Mouse (Mus musculus) liver, adult 2 months (tissue): ENCODE data around the gene Cntn3. TPM values are rescaled to one million over a fixed set of nuclear protein-coding genes. Genes with fewer than 3 reads are reported as not detected.

ENCODE experiments used
- DNase-seq: peaks from one replicate; pipeline ENCODE4 v3.0.0-alpha.2; 2011; ENCODE audit warnings: low read depth, low spot score; ENCODE audit errors: extremely low read depth
- H3K27ac ChIP-seq: fragments of 200-500 bp; replicated peaks from 2 replicates; pipeline ENCODE4 v1.5.1; 2012; ENCODE audit warnings: low read depth, mild to moderate bottlenecking, control low read depth, inconsistent platforms, low read length; ENCODE audit not compliant: insufficient read depth
- H3K27me3 ChIP-seq: fragments of 200-500 bp; 2 replicates; pipeline ENCODE4 v1.6.1; 2012; ENCODE audit warnings: mild to moderate bottlenecking, moderate library complexity, low read length, inconsistent platforms; ENCODE audit not compliant: control insufficient read depth, insufficient read depth
- H3K36me3 ChIP-seq: fragments of 200-500 bp; 2 replicates; pipeline ENCODE4 v1.6.1; 2012; ENCODE audit warnings: low read length, inconsistent platforms; ENCODE audit not compliant: control insufficient read depth, insufficient read depth
- H3K4me1 ChIP-seq: fragments of 200-500 bp; 2 replicates; pipeline ENCODE4 v1.6.1; 2011; ENCODE audit warnings: low read length; ENCODE audit not compliant: control insufficient read depth, insufficient read depth
- H3K4me3 ChIP-seq: fragments of 200-500 bp; 2 replicates; pipeline ENCODE4 v1.5.1; 2011; ENCODE audit warnings: low read depth, mild to moderate bottlenecking, control low read depth, low read length, moderate library complexity; ENCODE audit not compliant: insufficient read depth
- H3K79me2 ChIP-seq: fragments of 200-500 bp; 2 replicates; pipeline ENCODE4 v1.6.1; 2012; ENCODE audit warnings: inconsistent platforms, mild to moderate bottlenecking, low read length, moderate library complexity; ENCODE audit not compliant: control insufficient read depth, insufficient read depth
- H3K9ac ChIP-seq: fragments of 200-500 bp; 2 replicates; pipeline ENCODE4 v1.6.1; 2012; ENCODE audit warnings: low read depth, mild to moderate bottlenecking, control low read depth, inconsistent platforms, low read length
- CTCF ChIP-seq: fragments of 200-500 bp; IDR thresholded peaks from 2 replicates; pipeline ENCODE4 v1.5.1; 2011; ENCODE audit warnings: low read depth, low read length, control low read depth
- POLR2A ChIP-seq: fragments of 200-500 bp; IDR thresholded peaks from 2 replicates; pipeline ENCODE4 v1.6.1; 2011; ENCODE audit warnings: low read length, control low read depth; ENCODE audit not compliant: insufficient read depth; ENCODE audit errors: extremely low read depth
- WGBS: fragments of 180-500 bp; shearing (Covaris S2); methylation state at CpG from one replicate; pipeline ENCODE4 v1.1.7; 2018; 5-methylcytosine and 5-hydroxymethylcytosine counted together
- polyA plus RNA-seq: library from polyadenylated mRNA; depleted of rRNA; stranded (reverse); fragments of >200 nt; gene quantifications from 2 replicates; pipeline ENCODE4 v1.2.3, GENCODE M21; 2012
- total RNA-seq: library from RNA; depleted of rRNA; stranded (reverse); fragments of >200 nt; gene quantifications from 2 replicates; pipeline ENCODE4 v1.2.3, GENCODE M21; 2014

Cntn3 gene
- total and polyA plus RNA-seq, 2 experiments = not detected

DNA sequence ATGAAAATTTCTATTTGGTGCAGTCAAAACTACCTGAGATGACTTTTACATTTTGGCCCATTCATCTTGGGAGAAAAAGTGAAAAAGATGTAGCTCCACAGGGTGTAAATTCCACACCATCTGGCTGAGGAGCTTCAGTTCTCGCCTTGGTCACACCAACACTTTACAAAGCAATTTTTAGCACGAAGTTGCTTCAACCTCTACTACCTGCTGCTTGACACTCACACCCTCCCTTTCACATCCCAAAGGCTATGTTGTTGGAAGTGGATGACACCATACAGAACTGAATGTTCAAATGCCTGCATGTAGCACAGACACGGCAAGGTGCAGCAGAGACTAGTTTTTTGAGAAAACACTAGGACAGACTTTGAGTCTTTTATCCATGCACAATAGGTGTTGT is 240.8 kb downstream of the Cntn3 start:
- WGBS = 70% methylated on average over 3 of the region's 3 CpGs
- H3K27me3 ChIP-seq = no peaks in the 10 kb centered on the region

GRCm38 (mm10) chr6:102326711-102327110 is 246.2 kb downstream of the Cntn3 start:
- no peaks in the 10 kb centered on the region for H3K4me1 ChIP-seq
- 73% methylated on average over 2 of the region's 2 CpGs for WGBS
- H3K36me3 ChIP-seq = no peaks in the 10 kb centered on the region
- no peak overlapping the region for H3K9ac ChIP-seq
- H3K79me2 ChIP-seq = no peaks in the 10 kb centered on the region
- DNase-seq = no peak
- no peaks in the 10 kb centered on the region for H3K27me3 ChIP-seq
- no peak overlapping the region for H3K4me3 ChIP-seq
- TF ChIP-seq POLR2A = no peak
- no peak for TF ChIP-seq CTCF
- H3K27ac ChIP-seq = no peak overlapping the region

More for the DNA sequence above, 240.8 kb downstream of the Cntn3 start:
- Histone ChIP-seq H3K27ac (no peak overlapping the region), H3K79me2 (no peaks in the 10 kb centered on the region), H3K4me1 (no peaks in the 10 kb centered on the region), H3K4me3 (no peak overlapping the region), H3K9ac (no peak overlapping the region), H3K36me3 (no peaks in the 10 kb centered on the region)
- TF ChIP-seq POLR2A = no peak
- no peak for TF ChIP-seq CTCF
- DNase-seq = no peak

DNA sequence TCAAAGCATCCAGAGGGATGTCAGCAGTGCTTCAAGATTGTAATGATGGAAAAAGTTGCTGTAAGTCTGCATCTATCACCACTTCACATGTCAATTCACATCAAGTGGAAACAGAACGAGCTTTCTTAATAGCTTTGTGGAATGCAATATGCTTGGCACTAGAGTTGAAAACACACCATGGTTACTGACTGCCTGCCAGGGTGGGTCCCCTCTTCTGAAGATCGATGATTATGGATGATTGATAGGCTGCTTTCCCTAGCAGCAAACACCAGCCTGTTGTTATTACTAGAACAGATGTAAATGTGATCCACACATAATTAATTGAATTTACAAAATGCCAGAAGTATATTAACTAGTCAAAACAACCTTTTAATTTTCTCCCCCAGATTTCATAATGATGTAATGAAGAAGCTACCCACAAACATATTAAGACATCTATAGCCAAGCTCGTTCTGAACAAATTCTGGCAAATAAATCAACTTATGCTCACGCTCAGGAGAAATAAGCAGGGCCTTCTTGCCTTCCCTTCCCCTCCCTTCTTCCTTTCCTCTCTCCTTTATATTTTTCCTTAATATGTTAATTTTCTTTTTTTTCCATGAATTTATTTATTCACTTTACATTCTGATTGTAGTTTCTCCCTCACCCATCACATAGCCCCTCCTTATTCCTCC is 250.2 kb downstream of the Cntn3 start:
- Histone ChIP-seq H3K4me3 (no peak overlapping the region), H3K4me1 (no peaks in the 10 kb centered on the region), H3K9ac (no peak overlapping the region), H3K27me3 (no peaks in the 10 kb centered on the region), H3K36me3 (no peaks in the 10 kb centered on the region), H3K27ac (no peak overlapping the region), H3K79me2 (no peaks in the 10 kb centered on the region)
- DNase-seq = no peak
- TF ChIP-seq POLR2A (no peak), CTCF (no peak)
- 70% methylated on average over 4 of the region's 4 CpGs for WGBS

DNA sequence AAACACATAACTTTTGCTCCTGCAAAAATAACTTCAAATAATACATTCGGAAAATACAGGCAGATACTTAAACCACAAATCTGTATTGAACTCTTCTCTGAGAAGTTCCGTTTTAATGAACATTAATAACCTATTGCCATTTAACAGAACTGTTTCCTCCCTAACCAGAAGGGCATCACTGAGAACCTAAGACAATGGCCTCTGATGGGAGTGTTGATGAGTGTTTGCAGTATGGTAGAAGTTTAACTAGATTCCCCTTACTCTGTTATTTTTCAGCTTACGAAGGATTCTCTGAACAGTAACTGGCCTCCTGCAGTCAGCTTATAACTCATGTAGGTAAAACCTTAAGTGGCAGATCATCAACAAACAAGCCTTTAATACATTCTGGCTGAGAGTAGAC is 253.1 kb downstream of the Cntn3 start:
- DNase-seq = no peak
- Histone ChIP-seq H3K4me1 (no peaks in the 10 kb centered on the region), H3K27ac (no peak overlapping the region), H3K9ac (no peak overlapping the region), H3K4me3 (no peak overlapping the region), H3K79me2 (no peaks in the 10 kb centered on the region), H3K36me3 (no peaks in the 10 kb centered on the region), H3K27me3 (no peaks in the 10 kb centered on the region)
- no peak for TF ChIP-seq POLR2A
- WGBS = 38% methylated on average over 3 of the region's 3 CpGs

DNA sequence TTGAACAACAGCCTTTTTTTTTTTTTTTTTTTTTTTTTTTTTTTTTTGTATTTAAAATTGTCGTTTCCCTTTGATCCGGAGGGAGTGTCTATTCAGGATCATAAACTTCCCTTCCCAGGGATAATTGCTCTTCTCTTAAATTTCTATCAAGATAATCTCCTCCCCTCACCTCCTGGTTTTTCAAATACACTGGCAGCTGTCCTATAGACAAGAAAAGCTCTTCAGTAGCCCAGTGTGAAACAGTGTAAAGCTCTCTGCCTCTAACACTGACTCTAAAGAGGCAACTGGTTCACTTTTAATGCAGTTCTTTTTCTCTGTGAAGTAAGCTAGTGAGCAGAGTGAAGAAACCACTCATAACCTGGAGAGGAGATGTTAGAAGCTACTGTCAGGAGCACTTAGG is 290.0 kb downstream of the Cntn3 start:
- Histone ChIP-seq H3K4me3 (no peak overlapping the region), H3K27me3 (no peaks in the 10 kb centered on the region), H3K79me2 (no peaks in the 10 kb centered on the region), H3K9ac (no peak overlapping the region), H3K36me3 (no peaks in the 10 kb centered on the region), H3K27ac (no peak overlapping the region), H3K4me1 (no peaks in the 10 kb centered on the region)
- TF ChIP-seq CTCF (no peak), POLR2A (no peak)
- DNase-seq = no peak
- 42% methylated on average over 2 of the region's 2 CpGs for WGBS

GRCm38 (mm10) chr6:102231015-102231414 is 341.9 kb downstream of the Cntn3 start:
- WGBS = 63% methylated on average over 1 of the region's 1 CpGs
- H3K4me3 ChIP-seq = no peak overlapping the region
- H3K36me3 ChIP-seq = no peaks in the 10 kb centered on the region
- no peaks in the 10 kb centered on the region for H3K27me3 ChIP-seq
- H3K4me1 ChIP-seq = no peaks in the 10 kb centered on the region
- no peak overlapping the region for H3K9ac ChIP-seq
- no peaks in the 10 kb centered on the region for H3K79me2 ChIP-seq
- H3K27ac ChIP-seq = no peak overlapping the region
- DNase-seq = no peak
- TF ChIP-seq POLR2A (no peak), CTCF (no peak)
